Mouse (Mus musculus) erythroblast, embryonic 14.5 days (primary cell): Measurements from ENCODE around the gene Tedc1.

ENCODE experiments used
- GATA1 ChIP-seq: IDR thresholded peaks from 2 replicates; pipeline ENCODE4 v1.6.1; 2012; ENCODE audit warnings: low read length, inconsistent platforms, mixed read lengths
- TAL1 ChIP-seq: IDR thresholded peaks from 3 replicates; pipeline ENCODE4 v1.6.1; 2012; ENCODE audit warnings: low read length, inconsistent platforms, mixed read lengths

GRCm38 (mm10) chr12:113131601-113132000, 24.6 kb upstream of the Tedc1 start:
- TF ChIP-seq GATA1, result no peak
- no peak for TF ChIP-seq TAL1
